Mouse (Mus musculus): ENCODE data around the gene Hs3st4. TPM values are rescaled to one million over a fixed set of nuclear protein-coding genes. Genes with fewer than 3 reads are reported as not detected.

The Hs3st4 gene
- polyA plus RNA-seq, 2 experiments: not detected

- Histone ChIP-seq H3K27ac (no peak overlapping the region), H3K36me3 (replicated peaks; ENCODE audit: control insufficient read depth, insufficient read depth, low read depth) (no peaks in the 10 kb centered on the region), H3K4me1 (replicated peaks; ENCODE audit: control insufficient read depth in 2 of 2, insufficient read depth in 2 of 2, low read length in 1 of 2) (no peaks in the 10 kb centered on the region), H3K9me3 (ENCODE audit: control insufficient read depth, low read length) (no peaks in the 10 kb centered on the region), H3K9ac (replicated peaks) (no peak overlapping the region), H3K27me3 (ENCODE audit: control insufficient read depth, insufficient read depth, low read length) (no peaks in the 10 kb centered on the region), H3K4me3 (ENCODE audit: insufficient read depth in 1 of 2, low read depth in 2 of 2, low read length in 2 of 2) (no peak overlapping the region), H3K4me2 (ENCODE audit: low read depth) (no peak overlapping the region)
- TF ChIP-seq EP300 (IDR thresholded peaks at IDR 0.05; ENCODE audit: low read depth) (no peak), CTCF (IDR thresholded peaks at IDR 0.05; ENCODE audit: low read depth) (no peak)
- WGBS (ENCODE audit: insufficient replicate concordance): 48% methylated on average over 4 of the region's 4 CpGs
- DNase-seq (ENCODE audit: low read depth in 3 of 3, low spot score in 3 of 3) (no peak), ATAC-seq (ENCODE audit: insufficient read depth) (no peak)
These were observed 255.4 kb downstream of the Hs3st4 start for GRCm38 (mm10) chr7:124237896-124238670.

GRCm38 (mm10) chr7:124239903-124240647 lies 257.4 kb downstream of the Hs3st4 start:
- Histone ChIP-seq H3K9ac (replicated peaks) (no peak overlapping the region), H3K4me2 (ENCODE audit: low read depth) (no peak overlapping the region), H3K4me3 (ENCODE audit: insufficient read depth in 1 of 2, low read depth in 2 of 2, low read length in 2 of 2) (no peak overlapping the region), H3K36me3 (replicated peaks; ENCODE audit: control insufficient read depth, insufficient read depth, low read depth) (no peaks in the 10 kb centered on the region), H3K27me3 (ENCODE audit: control insufficient read depth, insufficient read depth, low read length) (no peaks in the 10 kb centered on the region), H3K4me1 (replicated peaks; ENCODE audit: control insufficient read depth in 2 of 2, insufficient read depth in 2 of 2, low read length in 1 of 2) (no peaks in the 10 kb centered on the region), H3K27ac (no peak overlapping the region), H3K9me3 (ENCODE audit: control insufficient read depth, low read length) (no peaks in the 10 kb centered on the region)
- 32% methylated on average over 7 of the region's 7 CpGs for WGBS (ENCODE audit: insufficient replicate concordance)
- DNase-seq (ENCODE audit: low read depth in 3 of 3, low spot score in 3 of 3) (no peak), ATAC-seq (ENCODE audit: insufficient read depth) (no peak)
- TF ChIP-seq CTCF (IDR thresholded peaks at IDR 0.05; ENCODE audit: low read depth): no peak
- TF ChIP-seq EP300 (IDR thresholded peaks at IDR 0.05; ENCODE audit: low read depth): no peak

GRCm38 (mm10) chr7:124249838-124250237 lies 267.2 kb downstream of the Hs3st4 start:
- no peak for ATAC-seq (ENCODE audit: insufficient read depth)
- Histone ChIP-seq H3K9me3 (ENCODE audit: control insufficient read depth, low read length) (no peaks in the 10 kb centered on the region), H3K4me2 (ENCODE audit: low read depth) (no peak overlapping the region), H3K9ac (replicated peaks) (no peak overlapping the region), H3K27me3 (ENCODE audit: control insufficient read depth, insufficient read depth, low read length) (no peaks in the 10 kb centered on the region), H3K36me3 (replicated peaks; ENCODE audit: control insufficient read depth, insufficient read depth, low read depth) (no peaks in the 10 kb centered on the region), H3K27ac (no peak overlapping the region), H3K4me3 (ENCODE audit: insufficient read depth in 1 of 2, low read depth in 2 of 2, low read length in 2 of 2) (no peak overlapping the region), H3K4me1 (replicated peaks; ENCODE audit: control insufficient read depth in 2 of 2, insufficient read depth in 2 of 2, low read length in 1 of 2) (no peaks in the 10 kb centered on the region)
- DNase-seq (ENCODE audit: low read depth in 3 of 3, low spot score in 3 of 3): no peak
- WGBS (ENCODE audit: insufficient replicate concordance): 59% methylated on average over 3 of the region's 3 CpGs
- no peak for TF ChIP-seq EP300 (IDR thresholded peaks at IDR 0.05; ENCODE audit: low read depth)
- TF ChIP-seq CTCF (IDR thresholded peaks at IDR 0.05; ENCODE audit: low read depth): no peak

GRCm38 (mm10) chr7:124250566-124250965 lies 267.9 kb downstream of the Hs3st4 start:
- no peak overlapping the region for H3K4me3 ChIP-seq (ENCODE audit: insufficient read depth in 1 of 2, low read depth in 2 of 2, low read length in 2 of 2)
- no peaks in the 10 kb centered on the region for H3K27me3 ChIP-seq (ENCODE audit: control insufficient read depth, insufficient read depth, low read length)
- H3K4me1 ChIP-seq (replicated peaks; ENCODE audit: control insufficient read depth in 2 of 2, insufficient read depth in 2 of 2, low read length in 1 of 2): no peaks in the 10 kb centered on the region
- no peak overlapping the region for H3K4me2 ChIP-seq (ENCODE audit: low read depth)
- no peaks in the 10 kb centered on the region for H3K36me3 ChIP-seq (replicated peaks; ENCODE audit: control insufficient read depth, insufficient read depth, low read depth)
- WGBS (ENCODE audit: insufficient replicate concordance): 61% methylated on average over 1 of the region's 1 CpGs
- no peaks in the 10 kb centered on the region for H3K9me3 ChIP-seq (ENCODE audit: control insufficient read depth, low read length)
- ATAC-seq (ENCODE audit: insufficient read depth) (no peak), DNase-seq (ENCODE audit: low read depth in 3 of 3, low spot score in 3 of 3) (no peak)
- H3K27ac ChIP-seq: no peak overlapping the region
- TF ChIP-seq EP300 (IDR thresholded peaks at IDR 0.05; ENCODE audit: low read depth) (no peak), CTCF (IDR thresholded peaks at IDR 0.05; ENCODE audit: low read depth) (no peak)
- no peak overlapping the region for H3K9ac ChIP-seq (replicated peaks)

- WGBS (ENCODE audit: insufficient replicate concordance): 60% methylated on average over 3 of the region's 3 CpGs
- H3K9ac ChIP-seq (replicated peaks): no peak overlapping the region
- ATAC-seq (ENCODE audit: insufficient read depth) (no peak), DNase-seq (ENCODE audit: low read depth in 3 of 3, low spot score in 3 of 3) (no peak)
- no peak overlapping the region for H3K27ac ChIP-seq
- H3K4me2 ChIP-seq (ENCODE audit: low read depth): no peak overlapping the region
- TF ChIP-seq CTCF (IDR thresholded peaks at IDR 0.05; ENCODE audit: low read depth) (no peak), EP300 (IDR thresholded peaks at IDR 0.05; ENCODE audit: low read depth) (no peak)
- no peaks in the 10 kb centered on the region for H3K27me3 ChIP-seq (ENCODE audit: control insufficient read depth, insufficient read depth, low read length)
- H3K9me3 ChIP-seq (ENCODE audit: control insufficient read depth, low read length): no peaks in the 10 kb centered on the region
- H3K36me3 ChIP-seq (replicated peaks; ENCODE audit: control insufficient read depth, insufficient read depth, low read depth): no peaks in the 10 kb centered on the region
- H3K4me1 ChIP-seq (replicated peaks; ENCODE audit: control insufficient read depth in 2 of 2, insufficient read depth in 2 of 2, low read length in 1 of 2): no peaks in the 10 kb centered on the region
- H3K4me3 ChIP-seq (ENCODE audit: insufficient read depth in 1 of 2, low read depth in 2 of 2, low read length in 2 of 2): no peak overlapping the region
These were observed 275.8 kb downstream of the Hs3st4 start for GRCm38 (mm10) chr7:124258419-124258818.

Measured in liver, embryonic 14.5 days (tissue).